Mouse (Mus musculus) midbrain, embryonic 13.5 days (tissue): ENCODE measurements around the gene Thrsp. TPM values are rescaled to one million over a fixed set of nuclear protein-coding genes. Genes with fewer than 3 reads are reported as not detected.

Experiments used
- ATAC-seq: fragments of 200-750 bp; cut with Nextera tagmentation; 2 replicates; pipeline ENCODE4 v1.8.0; 2017; ENCODE audit warnings: mild to moderate bottlenecking, moderate TSS enrichment, moderate library complexity
- H3K27ac ChIP-seq: fragments of 300-500 bp; sonication (generic); 2 replicates; pipeline ENCODE4 v1.5.1; 2015; ENCODE audit warnings: inconsistent platforms, mild to moderate bottlenecking, moderate library complexity
- H3K27me3 ChIP-seq: fragments of 300-500 bp; sonication (generic); 2 replicates; pipeline ENCODE4 v1.6.1; 2015; ENCODE audit warnings: mild to moderate bottlenecking, inconsistent platforms
- H3K36me3 ChIP-seq: fragments of 300-500 bp; sonication (generic); 2 replicates; pipeline ENCODE4 v1.6.1; 2015; ENCODE audit warnings: mild to moderate bottlenecking, inconsistent platforms
- H3K4me1 ChIP-seq: fragments of 300-500 bp; sonication (generic); replicated peaks from 2 replicates; pipeline ENCODE4 v1.6.1; 2015; ENCODE audit warnings: inconsistent platforms
- H3K4me2 ChIP-seq: fragments of 300-500 bp; sonication (generic); replicated peaks from 2 replicates; pipeline ENCODE4 v1.6.1; 2015; ENCODE audit warnings: moderate library complexity, mild to moderate bottlenecking, inconsistent platforms
- H3K4me3 ChIP-seq: fragments of 300-500 bp; sonication (generic); replicated peaks from 2 replicates; pipeline ENCODE4 v1.5.1; 2015; ENCODE audit warnings: mild to moderate bottlenecking, inconsistent platforms
- H3K9ac ChIP-seq: fragments of 300-500 bp; sonication (generic); replicated peaks from 2 replicates; pipeline ENCODE4 v1.6.1; 2015; ENCODE audit warnings: mild to moderate bottlenecking, inconsistent platforms
- H3K9me3 ChIP-seq: fragments of 300-500 bp; sonication (generic); 2 replicates; pipeline ENCODE4 v1.6.1; 2016; ENCODE audit warnings: mild to moderate bottlenecking, inconsistent platforms
- WGBS: fragments of 180-500 bp; shearing (Covaris S2); methylation state at CpG from one replicate; pipeline ENCODE4 v1.1.7; 2015; 5-methylcytosine and 5-hydroxymethylcytosine counted together
- polyA plus RNA-seq: library from polyadenylated mRNA; unstranded; fragments of >200 nt; fragmentation: Nextera tagmentation; extraction: Ambion mirVana; gene quantifications from 2 replicates; pipeline ENCODE4 v1.2.1, GENCODE M21; 2015

Thrsp gene
- polyA plus RNA-seq, 1 experiment from 2014 or later, result 0.89 TPM

DNA sequence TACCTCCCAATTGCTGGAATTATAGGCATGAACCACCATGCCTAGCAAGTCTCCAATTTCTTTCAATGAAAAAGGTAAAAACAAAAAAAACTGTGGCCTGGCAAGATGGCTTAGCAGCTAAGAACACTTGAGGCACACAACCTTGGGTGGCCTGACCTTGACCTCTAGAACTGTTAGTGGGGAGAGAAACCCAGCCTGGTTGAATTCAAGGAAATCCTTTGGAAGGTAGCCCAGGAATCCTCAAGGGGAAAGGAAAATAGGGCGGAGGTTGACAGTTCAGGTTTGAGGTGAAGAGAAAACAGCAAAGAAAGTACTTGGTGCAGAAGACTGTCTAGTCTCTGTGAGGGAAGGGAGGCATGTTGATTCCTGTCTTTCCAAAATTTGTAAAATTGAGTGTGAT lies 3.1 kb downstream of the Thrsp start:
- no peak for ATAC-seq
- WGBS, result 84% methylated on average over 1 of the region's 1 CpGs

GRCm38 (mm10) chr7:97413981-97414380 lies 3.5 kb downstream of the Thrsp start:
- Histone ChIP-seq H3K4me1 (no peaks in the 10 kb centered on the region), H3K4me2 (no peak overlapping the region), H3K9me3 (no peaks in the 10 kb centered on the region), H3K27ac (no peak overlapping the region), H3K36me3 (peaks cover 33% of the 10 kb centered on the region), H3K27me3 (no peaks in the 10 kb centered on the region), H3K4me3 (no peak overlapping the region), H3K9ac (no peak overlapping the region)
- WGBS, result 93% methylated on average over 1 of the region's 1 CpGs
- no peak for ATAC-seq

More for the DNA sequence above, 3.1 kb downstream of the Thrsp start:
- no peak overlapping the region for H3K27ac ChIP-seq
- H3K4me1 ChIP-seq, result no peaks in the 10 kb centered on the region
- no peak overlapping the region for H3K9ac ChIP-seq
- H3K36me3 ChIP-seq, result peaks cover 29% of the 10 kb centered on the region
- no peak overlapping the region for H3K4me2 ChIP-seq
- H3K27me3 ChIP-seq, result no peaks in the 10 kb centered on the region
- no peaks in the 10 kb centered on the region for H3K9me3 ChIP-seq
- no peak overlapping the region for H3K4me3 ChIP-seq

- Histone ChIP-seq H3K4me3 (no peak overlapping the region), H3K9me3 (no peaks in the 10 kb centered on the region), H3K36me3 (peaks cover 54% of the 10 kb centered on the region), H3K9ac (no peak overlapping the region), H3K27me3 (no peaks in the 10 kb centered on the region), H3K4me2 (no peak overlapping the region), H3K27ac (no peak overlapping the region), H3K4me1 (no peaks in the 10 kb centered on the region)
- no peak for ATAC-seq
- 86% methylated on average over 3 of the region's 3 CpGs for WGBS
Measured at GRCm38 (mm10) chr7:97411575-97411974, 6.0 kb downstream of the Thrsp start.

- ATAC-seq, result no peak
- no peak overlapping the region for H3K9ac ChIP-seq
- peaks cover 54% of the 10 kb centered on the region for H3K36me3 ChIP-seq
- no peak overlapping the region for H3K4me2 ChIP-seq
- 94% methylated on average over 2 of the region's 2 CpGs for WGBS
- no peak overlapping the region for H3K27ac ChIP-seq
- H3K4me3 ChIP-seq, result no peak overlapping the region
- H3K4me1 ChIP-seq, result no peaks in the 10 kb centered on the region
- no peaks in the 10 kb centered on the region for H3K9me3 ChIP-seq
- no peaks in the 10 kb centered on the region for H3K27me3 ChIP-seq
Measured at GRCm38 (mm10) chr7:97411106-97411505, 6.4 kb downstream of the Thrsp start.

- Histone ChIP-seq H3K4me1 (no peaks in the 10 kb centered on the region), H3K27me3 (no peaks in the 10 kb centered on the region), H3K36me3 (peaks cover 54% of the 10 kb centered on the region), H3K27ac (no peak overlapping the region), H3K4me2 (no peak overlapping the region), H3K9me3 (no peaks in the 10 kb centered on the region), H3K9ac (no peak overlapping the region), H3K4me3 (no peak overlapping the region)
- WGBS, result 86% methylated on average over 10 of the region's 10 CpGs
- ATAC-seq, result no peak
Measured at GRCm38 (mm10) chr7:97407145-97407544, 10.4 kb downstream of the Thrsp start.

- WGBS, result under 1% methylated on average over 54 of the region's 54 CpGs
- no peaks in the 10 kb centered on the region for H3K27me3 ChIP-seq
- H3K4me3 ChIP-seq, result peak within 1 kb of the TSS; percentile 92
- H3K9me3 ChIP-seq, result no peaks in the 10 kb centered on the region
- H3K36me3 ChIP-seq, result peaks cover 11% of the 10 kb centered on the region; the same call in 1 of the 2 replicates
- peak; percentile 95 for ATAC-seq
- peaks cover 22% of the 10 kb centered on the region for H3K4me1 ChIP-seq
- H3K9ac ChIP-seq, result peak within 1 kb of the TSS; percentile 98
- peak within 1 kb of the TSS; percentile 81 for H3K27ac ChIP-seq
- H3K4me2 ChIP-seq, result peak within 1 kb of the TSS; percentile 84
Measured at GRCm38 (mm10) chr7:97399960-97400715, 17.4 kb downstream of the Thrsp start, which contains the start of gene Ndufc2. Gene Ndufc2 (plus strand): TSS chr7:97400003.

DNA sequence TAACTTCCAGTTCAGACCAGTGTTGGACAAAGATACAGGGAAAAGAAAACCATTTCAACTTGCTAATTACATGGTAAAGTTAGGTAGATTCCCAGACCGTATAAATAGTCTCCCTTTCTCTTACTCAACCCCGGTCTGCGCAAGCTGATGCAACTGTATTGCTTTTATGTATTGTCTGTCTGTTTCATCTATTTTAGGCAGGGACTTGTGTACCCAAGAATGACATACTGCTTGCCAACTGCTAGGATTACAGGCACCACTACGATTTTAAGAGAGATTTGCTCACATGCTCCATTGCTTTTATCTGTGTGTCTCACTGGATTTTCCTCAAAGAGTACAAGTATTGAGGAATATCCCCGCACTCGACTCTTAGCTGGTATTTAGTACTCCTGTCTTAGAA lies 18.6 kb downstream of the Thrsp start:
- ATAC-seq, result no peak
- H3K4me2 ChIP-seq, result no peak overlapping the region
- WGBS, result 91% methylated on average over 6 of the region's 6 CpGs
- peaks cover 7% of the 10 kb centered on the region; the same call in 1 of the 2 replicates for H3K36me3 ChIP-seq
- H3K9ac ChIP-seq, result no peak overlapping the region
- no peak overlapping the region for H3K4me3 ChIP-seq
- H3K4me1 ChIP-seq, result peaks cover 22% of the 10 kb centered on the region
- no peaks in the 10 kb centered on the region for H3K9me3 ChIP-seq
- no peak overlapping the region for H3K27ac ChIP-seq
- no peaks in the 10 kb centered on the region for H3K27me3 ChIP-seq

DNA sequence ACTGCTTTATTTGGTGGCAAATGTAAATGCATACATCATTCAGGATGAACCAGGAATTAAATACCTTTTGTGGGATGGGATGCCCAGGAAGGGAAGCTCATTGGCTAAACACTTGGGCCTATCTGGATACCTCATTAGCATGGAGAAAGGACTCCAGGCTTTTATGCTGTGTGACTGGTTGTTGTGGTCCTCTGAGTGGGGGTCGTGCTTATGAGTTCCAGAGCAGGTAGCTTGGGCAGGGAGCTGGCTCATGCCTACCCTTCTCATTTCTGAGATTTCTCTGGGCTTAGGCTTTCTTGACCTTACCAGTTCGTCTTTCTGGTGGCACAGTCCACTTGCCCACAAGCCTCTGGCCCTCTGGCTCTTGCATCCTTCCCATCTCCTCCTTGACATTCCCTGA lies 23.2 kb downstream of the Thrsp start:
- ATAC-seq, result no peak
- 0 out of 2 replicates have a peak, but pooled peaks cover 6% of the 10 kb centered on the region for H3K4me1 ChIP-seq
- H3K27ac ChIP-seq, result no peak overlapping the region
- no peak overlapping the region for H3K9ac ChIP-seq
- H3K4me2 ChIP-seq, result no peak overlapping the region
- 87% methylated on average over 2 of the region's 2 CpGs for WGBS
- H3K4me3 ChIP-seq, result no peak overlapping the region
- H3K36me3 ChIP-seq, result peaks cover 32% of the 10 kb centered on the region
- no peaks in the 10 kb centered on the region for H3K27me3 ChIP-seq
- no peaks in the 10 kb centered on the region for H3K9me3 ChIP-seq

GRCm38 (mm10) chr7:97392079-97392445 lies 25.5 kb downstream of the Thrsp start:
- Histone ChIP-seq H3K27ac (no peak overlapping the region), H3K27me3 (no peaks in the 10 kb centered on the region), H3K9ac (no peak overlapping the region), H3K4me2 (no peak overlapping the region), H3K4me3 (no peak overlapping the region), H3K36me3 (peaks cover 52% of the 10 kb centered on the region), H3K4me1 (0 out of 2 replicates have a peak, but pooled peaks cover 5% of the 10 kb centered on the region), H3K9me3 (no peaks in the 10 kb centered on the region)
- WGBS, result 88% methylated on average over 6 of the region's 6 CpGs
- ATAC-seq, result 0 out of 2 replicates have a peak, but pooled peaks have one; percentile 12

DNA sequence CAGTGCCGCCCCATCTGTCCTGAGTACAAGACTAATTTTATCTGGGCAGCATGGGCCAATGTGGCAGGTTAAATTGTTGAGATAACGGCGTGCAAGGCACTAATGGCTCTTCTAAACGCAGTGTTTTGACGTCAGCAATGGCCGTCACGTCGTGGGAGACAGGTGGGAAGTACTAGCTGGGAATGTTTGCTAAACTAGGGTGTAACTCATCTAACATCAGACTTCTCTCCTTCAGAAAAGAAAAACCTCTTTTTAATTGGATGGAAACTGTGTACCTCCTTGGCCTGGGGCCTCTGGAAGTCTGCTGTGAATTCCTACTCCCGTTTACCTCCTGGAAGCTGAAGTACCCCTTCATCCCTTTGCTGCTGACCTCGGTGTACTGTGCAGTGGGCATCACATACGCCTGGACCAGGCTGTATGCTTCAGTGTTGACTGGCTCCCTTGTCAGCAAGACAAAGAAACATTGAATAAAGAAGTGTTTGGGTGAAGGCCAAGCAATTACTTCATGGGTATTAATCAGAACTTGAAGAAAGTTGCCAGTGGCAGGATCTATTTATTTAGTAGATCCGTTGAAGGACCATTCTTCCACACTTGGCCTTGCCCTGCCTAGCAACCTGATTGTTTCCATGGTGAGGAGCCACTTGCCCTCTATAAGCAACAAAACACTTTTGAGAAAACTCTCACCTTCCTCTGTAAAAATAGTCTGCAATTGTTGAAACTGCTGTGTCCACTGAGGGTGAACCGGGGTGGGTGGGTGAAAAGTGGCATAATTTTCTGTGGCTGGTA lies 26.0 kb downstream of the Thrsp start:
- Histone ChIP-seq H3K27ac (0 out of 2 replicates have a peak overlapping the region, but pooled peaks have one; percentile 19), H3K9ac (no peak overlapping the region), H3K27me3 (no peaks in the 10 kb centered on the region), H3K4me3 (no peak overlapping the region), H3K9me3 (no peaks in the 10 kb centered on the region), H3K36me3 (peaks cover 57% of the 10 kb centered on the region), H3K4me1 (0 out of 2 replicates have a peak, but pooled peaks cover 5% of the 10 kb centered on the region), H3K4me2 (no peak overlapping the region)
- 78% methylated on average over 13 of the region's 13 CpGs for whole genome bisulfite sequencing
- peak; percentile 91 for ATAC-seq

DNA sequence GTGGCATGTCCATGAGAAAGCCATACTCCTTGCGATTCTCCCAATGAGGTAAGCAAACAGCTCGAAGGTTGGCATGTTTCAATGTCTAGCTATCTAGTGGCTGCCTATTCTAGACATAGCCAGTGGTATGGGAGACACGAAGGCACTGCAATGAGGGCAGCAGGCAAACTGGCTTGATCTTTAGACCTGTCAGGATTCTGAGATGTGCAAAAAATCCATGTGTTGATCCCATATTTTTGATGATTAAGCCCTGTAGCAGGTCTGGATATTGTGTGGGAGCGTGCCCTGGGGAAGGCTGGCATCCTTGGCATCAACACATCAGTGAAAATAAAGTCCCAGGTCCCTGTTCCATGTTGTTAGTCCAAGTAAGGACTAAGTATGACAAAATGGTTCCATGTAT lies 29.0 kb downstream of the Thrsp start:
- peaks cover 86% of the 10 kb centered on the region for H3K36me3 ChIP-seq
- ATAC-seq, result no peak
- H3K4me1 ChIP-seq, result 0 out of 2 replicates have a peak, but pooled peaks cover 5% of the 10 kb centered on the region
- WGBS, result 93% methylated on average over 4 of the region's 4 CpGs
- no peak overlapping the region for H3K4me2 ChIP-seq
- no peak overlapping the region for H3K9ac ChIP-seq
- no peak overlapping the region for H3K27ac ChIP-seq
- no peak overlapping the region for H3K4me3 ChIP-seq
- H3K9me3 ChIP-seq, result no peaks in the 10 kb centered on the region
- H3K27me3 ChIP-seq, result no peaks in the 10 kb centered on the region

- peaks cover 88% of the 10 kb centered on the region for H3K36me3 ChIP-seq
- no peaks in the 10 kb centered on the region for H3K27me3 ChIP-seq
- no peaks in the 10 kb centered on the region for H3K9me3 ChIP-seq
- H3K27ac ChIP-seq, result no peak overlapping the region
- H3K4me1 ChIP-seq, result 0 out of 2 replicates have a peak, but pooled peaks cover 5% of the 10 kb centered on the region
- no peak for ATAC-seq
- 93% methylated on average over 8 of the region's 8 CpGs for WGBS
- H3K4me3 ChIP-seq, result no peak overlapping the region
- H3K4me2 ChIP-seq, result no peak overlapping the region
- H3K9ac ChIP-seq, result no peak overlapping the region
Measured at GRCm38 (mm10) chr7:97387561-97388147, 29.9 kb downstream of the Thrsp start.
